Mouse (Mus musculus) heart, embryonic 13.5 days (tissue): ENCODE measurements around the gene Scyl1. TPM values are rescaled to one million over a fixed set of nuclear protein-coding genes. Genes with fewer than 3 reads are reported as not detected.

Experiments
- ATAC-seq: fragments of 200-750 bp; cut with Nextera tagmentation; 2 replicates; pipeline ENCODE4 v1.8.0; 2017; ENCODE audit warnings: moderate TSS enrichment; ENCODE audit not compliant: insufficient number of reproducible peaks, low FRiP score, low TSS enrichment; ENCODE audit errors: extremely low read depth
- H3K27ac ChIP-seq: fragments of 300-500 bp; sonication (generic); replicated peaks from 2 replicates; pipeline ENCODE4 v1.5.1; 2015; ENCODE audit warnings: moderate library complexity, mild to moderate bottlenecking, inconsistent platforms
- H3K27me3 ChIP-seq: fragments of 300-500 bp; sonication (generic); replicated peaks from 2 replicates; pipeline ENCODE4 v1.6.1; 2015; ENCODE audit warnings: mild to moderate bottlenecking, inconsistent platforms
- H3K36me3 ChIP-seq: fragments of 300-500 bp; sonication (generic); 2 replicates; pipeline ENCODE4 v1.6.1; 2015; ENCODE audit warnings: mild to moderate bottlenecking, inconsistent platforms
- H3K4me1 ChIP-seq: fragments of 300-500 bp; sonication (generic); 2 replicates; pipeline ENCODE4 v1.6.1; 2015; ENCODE audit warnings: inconsistent platforms
- H3K4me2 ChIP-seq: fragments of 300-500 bp; sonication (generic); 2 replicates; pipeline ENCODE4 v1.6.1; 2015; ENCODE audit warnings: inconsistent platforms, mild to moderate bottlenecking, moderate library complexity
- H3K4me3 ChIP-seq: fragments of 300-500 bp; sonication (generic); 2 replicates; pipeline ENCODE4 v1.5.1; 2015; ENCODE audit warnings: moderate library complexity, mild to moderate bottlenecking, inconsistent platforms
- H3K9ac ChIP-seq: fragments of 300-500 bp; sonication (generic); 2 replicates; pipeline ENCODE4 v1.6.1; 2015; ENCODE audit warnings: inconsistent platforms, mild to moderate bottlenecking, moderate library complexity
- H3K9me3 ChIP-seq: fragments of 300-500 bp; sonication (generic); 2 replicates; pipeline ENCODE4 v1.6.1; 2016; ENCODE audit warnings: inconsistent platforms
- WGBS: fragments of 180-500 bp; shearing (Covaris S2); methylation state at CpG from one replicate; pipeline ENCODE4 v1.1.7; 2015; ENCODE audit warnings: mixed read lengths; 5-methylcytosine and 5-hydroxymethylcytosine counted together
- polyA plus RNA-seq: library from polyadenylated mRNA; unstranded; fragments of >200 nt; fragmentation: Nextera tagmentation; extraction: Ambion mirVana; gene quantifications from 2 replicates; pipeline ENCODE4 v1.2.1, GENCODE M21; 2015

Scyl1 gene
- polyA plus RNA-seq, 1 experiment from 2014 or later, result 55.8 TPM

GRCm38 (mm10) chr19:5710068-5710467, 61.2 kb downstream of the Scyl1 start:
- H3K27me3 ChIP-seq, result no peaks in the 10 kb centered on the region
- H3K4me1 ChIP-seq, result peaks cover 30% of the 10 kb centered on the region
- no peak overlapping the region for H3K4me2 ChIP-seq
- WGBS, result 92% methylated on average over 6 of the region's 6 CpGs
- no peak overlapping the region for H3K9ac ChIP-seq
- H3K27ac ChIP-seq, result no peak overlapping the region
- no peaks in the 10 kb centered on the region for H3K9me3 ChIP-seq
- ATAC-seq, result no peak
- H3K36me3 ChIP-seq, result peaks cover 94% of the 10 kb centered on the region
- no peak overlapping the region for H3K4me3 ChIP-seq

Other genes with a start within 250 kb of the Scyl1 start
- 0.07 and 0.13 TPM in 2 replicates for gene Ovol1, start 210.8 kb downstream of the Scyl1 start, polyA plus RNA-seq
- gene Ap5b1, start 203.4 kb downstream of the Scyl1 start, polyA plus RNA-seq, result 2.2 and 2.7 TPM in 2 replicates
- 109 and 113 TPM in 2 replicates for gene Rnaseh2c, start 169.5 kb downstream of the Scyl1 start, polyA plus RNA-seq
- gene Kat5, start 161.2 kb downstream of the Scyl1 start, polyA plus RNA-seq, result 31.0 and 31.5 TPM in 2 replicates
- gene Rela, start 133.9 kb downstream of the Scyl1 start, polyA plus RNA-seq, result 35.9 and 37.4 TPM in 2 replicates
- gene Sipa1, start 107.7 kb downstream of the Scyl1 start, polyA plus RNA-seq, result 21.9 and 23.2 TPM in 2 replicates
- 23.2 and 24.0 TPM in 2 replicates for gene Map3k11, start 82.7 kb downstream of the Scyl1 start, polyA plus RNA-seq
- gene Pcnx3, start 82.5 kb downstream of the Scyl1 start, polyA plus RNA-seq, result 13.6 and 14.9 TPM in 2 replicates
- 0.29 TPM in 1 of 2 replicates, not detected in the other for gene Kcnk7, start 67.1 kb downstream of the Scyl1 start, polyA plus RNA-seq
- gene Ehbp1l1, start 45.1 kb downstream of the Scyl1 start, polyA plus RNA-seq, result 85.9 and 96.8 TPM in 2 replicates
- gene Fam89b, start 41.8 kb downstream of the Scyl1 start, polyA plus RNA-seq, result 79.7 and 82.6 TPM in 2 replicates
- 22.5 and 24.7 TPM in 2 replicates for gene Ltbp3, start 30.5 kb downstream of the Scyl1 start, polyA plus RNA-seq
- 27.4 and 29.0 TPM in 2 replicates for gene Frmd8, start 103.9 kb upstream of the Scyl1 start, polyA plus RNA-seq
- 3.7 and 4.2 TPM in 2 replicates for gene Slc25a45, start 106.4 kb upstream of the Scyl1 start, polyA plus RNA-seq
- 1.9 and 2.0 TPM in 2 replicates for gene Tigd3, start 122.7 kb upstream of the Scyl1 start, polyA plus RNA-seq
- 98.1 and 104 TPM in 2 replicates for gene Dpf2, start 141.6 kb upstream of the Scyl1 start, polyA plus RNA-seq
- gene Cdc42ep2, start 153.4 kb upstream of the Scyl1 start, polyA plus RNA-seq, result 8.9 and 9.3 TPM in 2 replicates
- gene Pola2, start 192.8 kb upstream of the Scyl1 start, polyA plus RNA-seq, result 47.2 and 49.5 TPM in 2 replicates
- gene Slc22a20, start 214.7 kb upstream of the Scyl1 start, polyA plus RNA-seq, result not detected in 2 replicates
- gene Capn1, start 244.5 kb upstream of the Scyl1 start, polyA plus RNA-seq, result 5.3 and 6.0 TPM in 2 replicates